10 mouse cellular contexts compared by ENCODE assay signal in the genomic region with DNA sequence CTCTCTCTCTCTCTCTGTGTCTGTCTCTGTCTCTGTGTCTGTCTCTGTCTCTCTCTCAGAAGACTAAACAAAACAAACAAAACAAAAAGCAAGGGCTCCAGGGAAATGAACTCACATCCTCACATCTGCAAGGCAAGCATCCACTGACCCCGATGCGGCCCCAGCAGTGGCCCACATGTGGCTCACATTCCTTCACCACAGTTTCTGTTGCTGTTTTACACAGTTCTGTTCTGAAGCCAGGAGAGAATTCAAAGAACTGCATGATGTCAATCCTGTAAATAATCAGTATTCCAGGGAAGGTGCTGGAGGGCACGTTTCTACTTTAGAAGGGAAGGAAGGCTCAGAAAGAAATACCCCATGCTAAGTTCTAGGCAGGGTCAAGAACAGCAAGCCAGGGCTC.
DNase-seq lines count a peak whose midpoint lies in the region; ATAC-seq and TF ChIP-seq lines count a peak whose summit lies in the region.
"Had no signal": no experiment of that assay in that cellular context is flagged by ENCODE, and none has a peak within 500 bp of the region (broad histone marks: within the 10 kb centered on the region; RNA-seq: fewer than 3 reads in every experiment).

No protein-coding gene starts in this region.

- TF ChIP-seq CTCF in layer of hippocampus, adult 2 months (conservative IDR thresholded peaks at IDR 0.05): no peak

- H3K9me3 ChIP-seq in embryonic facial prominence, embryonic 12.5 days: no peaks in the 10 kb centered on the region; the same call in 1 of the 2 replicates
- H3K9me3 ChIP-seq in forebrain, embryonic 14.5 days (replicated peaks; ENCODE audit: control insufficient read depth, low read length): no peaks in the 10 kb centered on the region
- no peaks in the 10 kb centered on the region for H3K9me3 ChIP-seq in limb, embryonic 14.5 days (ENCODE audit: control insufficient read depth, low read length)

- no peaks in the 10 kb centered on the region for H3K36me3 ChIP-seq in embryonic facial prominence, embryonic 12.5 days
- H3K36me3 ChIP-seq in forebrain, embryonic 14.5 days (ENCODE audit: control insufficient read depth, insufficient read depth, low read length): no peaks in the 10 kb centered on the region
- H3K36me3 ChIP-seq in limb, embryonic 14.5 days (ENCODE audit: control insufficient read depth, insufficient read depth, low read length): peaks cover 6% of the 10 kb centered on the region; the same call in 1 of the 2 replicates

- no peaks in the 10 kb centered on the region for H3K27me3 ChIP-seq in embryonic facial prominence, embryonic 12.5 days
- no peaks in the 10 kb centered on the region for H3K27me3 ChIP-seq in forebrain, embryonic 14.5 days (replicated peaks; ENCODE audit: control insufficient read depth, insufficient read depth, low read length)
- H3K27me3 ChIP-seq in limb, embryonic 14.5 days (ENCODE audit: control insufficient read depth, insufficient read depth, low read length): no peaks in the 10 kb centered on the region

- H3K9ac ChIP-seq in embryonic facial prominence, embryonic 12.5 days: no peak overlapping the region
- no peak overlapping the region for H3K9ac ChIP-seq in forebrain, embryonic 14.5 days (ENCODE audit: low read length)
- H3K9ac ChIP-seq in limb, embryonic 14.5 days (ENCODE audit: low read depth, low read length, severe bottlenecking): no peak overlapping the region

- no peak for TF ChIP-seq POLR2A in limb, embryonic 14.5 days (IDR thresholded peaks at IDR 0.05; ENCODE audit: borderline replicate concordance, extremely low read depth, insufficient read depth, insufficient read length)

- 34% methylated on average over 3 of the region's 3 CpGs for WGBS in embryonic facial prominence, embryonic 12.5 days
- 65% methylated on average over 3 of the region's 3 CpGs for WGBS in forebrain, embryonic 14.5 days
- WGBS in limb, embryonic 14.5 days: 47% methylated on average over 3 of the region's 3 CpGs

- H3K4me2 ChIP-seq in embryonic facial prominence, embryonic 12.5 days (replicated peaks): no peak overlapping the region
- H3K4me2 ChIP-seq in forebrain, embryonic 14.5 days (ENCODE audit: low read length): peak overlapping the region; percentile 20; the same call in 1 of the 2 replicates
- H3K4me2 ChIP-seq in limb, embryonic 14.5 days (replicated peaks; ENCODE audit: low read depth, low read length, severe bottlenecking): no peak overlapping the region

- peak overlapping the region; percentile 37; the same call in 1 of the 2 replicates for H3K27ac ChIP-seq in layer of hippocampus, adult 2 months
- peak overlapping the region; percentile 65; the same call in 1 of the 2 replicates for H3K27ac ChIP-seq in embryonic facial prominence, embryonic 12.5 days
- H3K27ac ChIP-seq in forebrain, embryonic 14.5 days (ENCODE audit: low read depth, low read length): peak overlapping the region; percentile 60; the same call in 1 of the 2 replicates
- peak overlapping the region; percentile 26; the same call in 1 of the 2 replicates for H3K27ac ChIP-seq in limb, embryonic 14.5 days (replicated peaks; ENCODE audit: low read depth, low read length)

- no peak overlapping the region; the same call in 1 of the 2 replicates for H3K4me3 ChIP-seq in layer of hippocampus, adult 2 months
- no peak overlapping the region for H3K4me3 ChIP-seq in embryonic facial prominence, embryonic 12.5 days
- no peak overlapping the region for H3K4me3 ChIP-seq in forebrain, embryonic 14.5 days (ENCODE audit: low read depth, low read length)
- H3K4me3 ChIP-seq in limb, embryonic 14.5 days (replicated peaks; ENCODE audit: low read length): no peak overlapping the region

- H3K4me1 ChIP-seq in embryonic facial prominence, embryonic 12.5 days: peaks cover 26% of the 10 kb centered on the region
- peaks cover 24% of the 10 kb centered on the region for H3K4me1 ChIP-seq in forebrain, embryonic 14.5 days (ENCODE audit: control insufficient read depth, insufficient read depth, low read length)
- peaks cover 19% of the 10 kb centered on the region for H3K4me1 ChIP-seq in limb, embryonic 14.5 days (ENCODE audit: control insufficient read depth, insufficient read depth, low read length)

- no peak for DNase-seq in layer of hippocampus, adult 2 months (ENCODE audit: low spot score in 2 of 2)
- DNase-seq in layer of hippocampus, postnatal 25 days (ENCODE audit: extremely low spot score in 1 of 2, low spot score in 1 of 2): no peak
- peak; percentile 44 for DNase-seq in forebrain, embryonic 14.5 days (ENCODE audit: low spot score)
- peak; percentile 52 for DNase-seq in limb, embryonic 14.5 days (ENCODE audit: low spot score)
- no peak for DNase-seq in cerebellum, adult 11 months
- DNase-seq: embryo, embryonic 11 days; heart, postnatal 36 days; kidney, adult 18-20 months had no signal

- no peak for ATAC-seq in embryonic facial prominence, embryonic 12.5 days (ENCODE audit: insufficient number of reproducible peaks, insufficient read depth, low FRiP score, low TSS enrichment)
- no peak for ATAC-seq in forebrain, embryonic 14.5 days
- ATAC-seq in limb, embryonic 14.5 days (ENCODE audit: low FRiP score, low read depth): no peak
- no peak for ATAC-seq in frontal cortex, adult (ENCODE audit: low TSS enrichment)

Comparison
In these comparisons a context has a peak if more than half of its experiments do, and no peak if none do; other contexts are left out.
1. DNase-seq: peak in forebrain, embryonic 14.5 days (single experiment) and limb, embryonic 14.5 days (single experiment); none in layer of hippocampus, adult 2 months (0 of 2), layer of hippocampus, postnatal 25 days (0 of 2) and cerebellum, adult 11 months (single experiment).
2. Peak in every context shown above with its lines, with median percentiles within 50 percentile points of each other: H3K27ac ChIP-seq.